Mouse (Mus musculus): Measurements from ENCODE around the gene Dip2b.

Dip2b gene

GRCm38 (mm10) chr15:100179685-100180084 is 141.2 kb downstream of the Dip2b start:
- no peak for DNase-seq (ENCODE audit: low spot score in 2 of 2)

DNA sequence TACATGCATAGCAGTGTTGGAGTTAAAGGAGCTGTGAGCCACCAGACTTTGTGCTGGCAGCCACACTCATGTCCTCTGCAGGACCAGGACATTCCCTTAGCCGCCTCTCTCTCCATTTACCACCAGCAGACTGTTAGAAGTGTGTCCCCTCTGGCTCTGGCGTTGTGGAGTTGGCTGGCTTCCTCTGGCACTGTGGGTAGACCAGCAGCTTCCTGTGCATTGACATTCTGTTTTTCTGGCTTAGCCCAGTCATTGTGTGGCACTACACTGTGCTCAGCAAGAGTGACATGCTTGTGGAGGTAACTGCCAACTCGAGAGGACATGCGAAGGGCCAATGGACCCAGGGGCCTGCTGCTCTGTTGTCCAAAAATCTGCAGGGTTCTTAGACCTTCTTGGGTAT is 141.8 kb downstream of the Dip2b start:
- DNase-seq (ENCODE audit: low spot score in 2 of 2) = no peak

- no peak for DNase-seq (ENCODE audit: low spot score in 2 of 2)
These were observed 143.4 kb downstream of the Dip2b start for GRCm38 (mm10) chr15:100181841-100182240.

- DNase-seq (ENCODE audit: low spot score in 2 of 2) = no peak
These were observed 144.2 kb downstream of the Dip2b start for GRCm38 (mm10) chr15:100182526-100183280.

DNA sequence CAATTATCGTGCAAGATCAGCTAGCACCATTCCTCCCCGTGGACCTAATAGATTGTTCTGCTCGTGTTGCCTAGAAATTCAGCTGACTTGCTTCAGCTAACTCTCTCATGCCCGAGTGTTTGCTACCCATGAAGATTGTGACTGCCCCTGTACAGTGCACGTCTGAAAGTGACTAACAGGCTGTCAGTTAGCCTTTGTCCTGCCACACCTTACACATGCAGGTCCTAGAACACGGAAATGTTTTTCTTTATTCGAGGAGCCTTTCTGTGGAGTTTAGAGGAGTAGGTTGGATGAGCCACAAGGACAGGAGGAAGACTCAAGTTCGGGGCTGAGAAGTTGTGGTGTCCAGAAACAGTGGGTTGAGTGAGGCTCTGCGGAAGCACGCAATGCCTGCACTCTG is 145.0 kb downstream of the Dip2b start:
- no peak for DNase-seq (ENCODE audit: low spot score in 2 of 2)

DNA sequence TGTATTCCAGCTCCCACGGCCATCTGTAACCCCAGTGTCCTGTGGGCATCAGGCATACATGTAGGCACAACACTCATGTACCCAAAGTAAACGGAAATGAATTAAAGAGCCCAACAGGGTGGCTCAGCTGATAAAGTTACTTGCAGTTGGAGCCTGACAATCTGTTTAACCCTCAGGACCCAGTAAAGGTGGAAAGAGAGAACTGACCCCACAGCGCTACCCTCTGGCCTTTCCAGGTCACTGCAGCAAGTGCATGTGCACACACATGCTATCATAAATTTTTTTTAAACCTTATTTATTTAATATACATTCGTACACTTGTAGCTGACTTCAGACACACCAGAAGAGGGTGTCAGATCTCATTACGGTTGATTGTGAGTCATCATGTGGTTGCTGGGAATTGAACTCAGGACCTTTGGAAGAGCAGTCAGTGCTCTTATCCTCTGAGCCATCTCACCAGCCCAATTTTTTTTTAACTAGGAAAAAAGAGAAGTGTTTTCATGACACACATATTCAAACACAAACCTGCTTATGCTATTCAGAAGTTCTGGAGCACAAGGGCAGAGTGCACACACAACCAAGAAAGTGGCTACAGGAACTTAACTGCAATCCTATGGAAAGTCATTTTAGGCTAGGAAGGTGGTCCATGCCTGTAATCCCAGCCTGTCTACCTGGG is 146.5 kb downstream of the Dip2b start:
- DNase-seq (ENCODE audit: low spot score in 2 of 2) = no peak

DNA sequence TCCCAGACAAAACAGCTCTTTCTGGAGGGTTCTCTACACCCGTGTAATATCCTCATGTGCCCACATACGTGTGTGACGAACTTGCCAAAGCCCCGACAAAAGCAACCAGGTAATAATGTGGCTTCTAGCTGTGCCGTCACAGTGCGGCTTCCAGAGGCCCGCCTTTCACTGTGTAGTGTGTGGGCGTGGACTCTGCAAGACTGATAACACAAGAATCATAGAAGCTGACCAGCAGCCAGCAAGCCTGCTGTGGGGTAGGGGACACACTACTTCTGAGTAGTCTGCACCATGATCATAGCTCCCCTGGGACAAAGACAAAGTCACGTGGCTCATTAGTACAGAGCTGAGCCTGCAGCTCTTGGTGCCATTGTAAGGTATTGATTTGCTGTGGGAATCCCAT is 147.8 kb downstream of the Dip2b start:
- no peak for DNase-seq (ENCODE audit: low spot score in 2 of 2)

- DNase-seq (ENCODE audit: low spot score in 2 of 2) = no peak
These were observed 148.6 kb downstream of the Dip2b start for GRCm38 (mm10) chr15:100186882-100187672.

GRCm38 (mm10) chr15:100188542-100188941 is 150.1 kb downstream of the Dip2b start:
- DNase-seq (ENCODE audit: low spot score in 2 of 2) = no peak

- no peak for DNase-seq (ENCODE audit: low spot score in 2 of 2)
These were observed 150.5 kb downstream of the Dip2b start for GRCm38 (mm10) chr15:100188962-100189404.

- no peak for DNase-seq (ENCODE audit: low spot score in 2 of 2)
These were observed 151.6 kb downstream of the Dip2b start for GRCm38 (mm10) chr15:100190083-100190482.

DNA sequence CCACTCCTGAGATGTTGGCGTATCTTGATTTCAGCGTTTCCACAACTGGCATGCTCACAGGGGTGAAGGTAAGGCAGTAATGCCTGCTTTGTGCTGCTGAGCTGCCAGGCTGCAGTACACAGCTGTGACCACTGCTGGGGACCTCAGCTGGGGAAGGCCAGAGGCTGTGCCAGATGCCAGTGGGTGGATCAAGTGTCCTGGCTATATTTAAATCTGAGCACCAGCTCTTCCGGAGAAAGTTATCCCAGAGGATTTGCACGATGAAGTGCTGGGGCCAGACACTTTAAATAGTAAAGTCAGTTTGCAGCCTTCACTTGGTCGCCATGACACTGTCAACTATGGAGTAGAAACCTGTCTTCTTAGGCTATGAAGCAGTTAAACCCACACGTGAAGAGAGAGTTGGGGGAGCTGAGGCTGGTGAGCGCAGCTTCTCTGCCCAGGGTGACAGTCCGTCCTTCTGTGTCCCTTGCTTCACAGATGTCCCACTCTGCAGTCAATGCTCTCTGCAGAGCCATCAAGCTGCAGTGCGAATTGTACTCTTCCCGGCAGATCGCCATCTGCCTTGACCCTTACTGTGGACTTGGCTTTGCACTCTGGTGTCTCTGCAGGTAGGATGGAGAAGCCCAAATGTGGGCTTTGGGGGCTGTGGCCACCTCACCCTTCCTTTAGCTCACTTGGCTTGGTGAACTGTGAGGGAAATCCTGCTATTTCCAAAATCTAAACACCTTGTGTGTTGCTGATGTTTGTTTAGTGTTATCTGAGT is 160.7 kb downstream of the Dip2b start:
- DNase-seq (ENCODE audit: low spot score in 2 of 2) = peak; percentile 61 to 63

DNA sequence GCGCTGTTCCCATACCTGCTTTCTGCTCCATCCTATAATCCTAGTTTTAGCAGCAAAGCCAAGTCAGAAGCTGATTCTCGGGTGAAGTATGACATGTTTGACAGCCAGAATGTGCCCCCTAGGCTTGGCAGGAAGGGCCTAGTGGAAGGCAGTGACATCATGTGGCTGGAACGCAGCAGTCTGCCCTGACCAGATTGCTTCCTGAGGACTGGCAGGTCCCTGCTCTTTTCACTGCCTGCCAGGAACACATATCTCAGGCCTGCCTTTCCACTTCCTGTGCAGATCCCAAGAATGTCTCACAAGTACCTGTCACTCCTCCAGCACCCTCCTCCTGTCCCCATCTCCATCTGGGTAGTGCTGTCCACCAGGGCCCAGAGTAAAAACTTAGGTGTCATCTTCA is 161.3 kb downstream of the Dip2b start:
- DNase-seq (ENCODE audit: low spot score in 2 of 2) = peak; percentile 58 to 66

DNA sequence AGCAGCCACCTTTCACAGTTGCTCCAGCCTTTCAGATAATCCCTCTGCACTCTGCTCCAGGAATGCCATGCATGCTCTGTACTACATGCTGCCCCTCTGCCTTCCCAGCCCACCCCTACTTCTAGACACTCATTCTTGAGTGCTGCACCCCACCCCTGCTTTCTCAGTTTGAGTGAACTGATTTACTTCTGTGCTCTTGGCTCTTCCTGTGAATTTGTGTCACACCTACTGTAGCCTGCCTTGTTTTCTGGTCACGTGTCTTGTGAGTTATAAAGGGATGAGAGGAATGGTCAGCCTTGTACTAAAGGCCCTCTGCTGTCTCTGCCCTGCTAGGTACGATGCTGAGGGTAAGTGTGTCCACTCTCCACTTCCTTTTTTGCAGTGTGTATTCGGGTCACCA is 163.3 kb downstream of the Dip2b start:
- no peak for DNase-seq (ENCODE audit: low spot score in 2 of 2)

- no peak for DNase-seq (ENCODE audit: low spot score in 2 of 2)
These were observed 164.1 kb downstream of the Dip2b start for GRCm38 (mm10) chr15:100202431-100203015.

GRCm38 (mm10) chr15:100204574-100204973 is 166.1 kb downstream of the Dip2b start:
- DNase-seq (ENCODE audit: low spot score in 2 of 2) = no peak

GRCm38 (mm10) chr15:100210013-100210412 is 171.5 kb downstream of the Dip2b start:
- DNase-seq (ENCODE audit: low spot score in 2 of 2) = no peak

- no peak for DNase-seq (ENCODE audit: low spot score in 2 of 2)
These were observed 174.9 kb downstream of the Dip2b start for GRCm38 (mm10) chr15:100213339-100213738.

DNA sequence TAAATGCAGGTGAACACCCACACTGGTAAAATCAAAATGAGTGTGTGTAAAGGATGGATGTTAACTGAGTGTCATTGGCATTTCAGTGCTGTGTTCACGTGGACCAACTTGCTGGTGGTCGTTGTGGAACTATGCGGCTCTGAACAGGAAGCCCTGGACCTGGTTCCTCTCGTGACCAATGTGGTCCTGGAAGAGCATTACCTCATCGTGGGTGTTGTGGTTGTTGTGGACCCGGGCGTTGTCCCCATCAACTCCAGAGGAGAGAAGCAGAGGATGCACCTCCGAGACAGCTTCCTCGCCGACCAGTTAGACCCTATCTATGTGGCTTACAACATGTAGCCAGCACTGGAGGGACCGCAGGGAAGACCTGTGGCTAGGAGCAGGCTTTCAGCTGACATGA is 176.6 kb downstream of the Dip2b start:
- DNase-seq (ENCODE audit: low spot score in 2 of 2) = no peak

DNA sequence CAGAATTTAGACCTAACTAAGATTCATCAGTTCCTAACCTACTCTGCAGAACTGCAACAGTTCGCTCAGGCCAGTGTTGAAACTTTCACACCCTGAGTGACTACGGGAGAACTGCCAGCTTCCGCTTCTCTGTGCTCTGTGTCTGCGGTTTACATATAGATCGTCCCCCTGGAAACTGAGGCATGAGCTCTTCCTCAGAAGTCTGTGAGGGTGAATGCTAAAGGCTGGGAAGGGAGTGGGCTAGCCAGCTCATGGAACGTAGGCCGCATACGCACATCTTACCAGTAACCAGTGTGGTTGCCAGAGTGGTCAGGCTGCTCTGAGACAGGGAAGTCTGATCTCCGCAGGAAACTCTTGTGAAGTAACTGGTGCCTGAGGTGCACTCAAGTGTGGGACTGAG is 177.7 kb downstream of the Dip2b start:
- DNase-seq (ENCODE audit: low spot score in 2 of 2) = no peak

DNA sequence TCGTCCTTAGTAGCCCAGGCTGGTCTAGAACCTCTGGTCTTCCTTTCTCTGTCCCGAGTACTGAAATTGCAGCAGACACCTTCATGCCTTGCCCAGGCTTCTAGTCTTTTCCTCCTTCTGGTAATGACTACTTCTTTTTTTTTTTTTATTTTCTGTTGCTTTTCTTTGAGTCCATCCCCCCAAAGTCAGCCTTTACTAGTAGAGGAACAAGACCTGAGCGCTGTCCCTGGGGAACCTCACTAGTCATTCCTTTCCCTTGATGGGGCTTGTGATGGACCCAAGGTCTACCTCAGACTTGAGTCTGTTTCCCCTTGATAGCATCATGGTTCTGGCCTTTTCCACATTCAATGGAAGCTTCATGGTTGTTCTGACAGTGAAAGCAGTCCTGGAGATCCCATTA is 179.6 kb downstream of the Dip2b start:
- DNase-seq (ENCODE audit: low spot score in 2 of 2) = no peak

All from heart, adult 9 months (tissue).